Mouse (Mus musculus) thymus, adult 2 months (tissue): Measurements from ENCODE around the gene Ankra2. TPM values are rescaled to one million over a fixed set of nuclear protein-coding genes. Genes with fewer than 3 reads are reported as not detected.

Experiments
- DNase-seq: peaks from one replicate; pipeline ENCODE4 v3.0.0; 2021
- H3K27ac ChIP-seq: fragments of 200-500 bp; 2 replicates; pipeline ENCODE4 v1.5.1; 2012; ENCODE audit warnings: low read length, control low read depth; ENCODE audit not compliant: control insufficient read depth, insufficient read depth
- H3K27me3 ChIP-seq: fragments of 200-500 bp; 2 replicates; pipeline ENCODE4 v1.6.1; 2012; ENCODE audit warnings: mild to moderate bottlenecking, low read length, moderate library complexity, mixed read lengths; ENCODE audit not compliant: control insufficient read depth, insufficient read depth
- H3K36me3 ChIP-seq: fragments of 200-500 bp; 2 replicates; pipeline ENCODE4 v1.6.1; 2012; ENCODE audit warnings: mild to moderate bottlenecking, low read length, moderate library complexity; ENCODE audit not compliant: control insufficient read depth, insufficient read depth
- H3K4me1 ChIP-seq: fragments of 200-500 bp; replicated peaks from 2 replicates; pipeline ENCODE4 v1.6.1; 2012; ENCODE audit warnings: low read length; ENCODE audit not compliant: control insufficient read depth, insufficient read depth
- H3K4me3 ChIP-seq: fragments of 200-500 bp; 2 replicates; pipeline ENCODE4 v1.5.1; 2012; ENCODE audit warnings: mild to moderate bottlenecking, low read length, control low read depth, moderate library complexity; ENCODE audit not compliant: control insufficient read depth, insufficient read depth
- CTCF ChIP-seq: fragments of 200-500 bp; IDR thresholded peaks from 2 replicates; pipeline ENCODE4 v1.5.1; 2012; ENCODE audit warnings: mild to moderate bottlenecking, control low read depth, low read length, moderate library complexity, borderline replicate concordance; ENCODE audit not compliant: control insufficient read depth, poor library complexity, insufficient read depth; ENCODE audit errors: extremely low read depth
- POLR2A ChIP-seq: fragments of 200-500 bp; IDR thresholded peaks from 2 replicates; pipeline ENCODE4 v1.6.1; 2012; ENCODE audit warnings: mild to moderate bottlenecking, low read length, control low read depth, moderate library complexity; ENCODE audit not compliant: control insufficient read depth, poor library complexity, insufficient read depth; ENCODE audit errors: extremely low read depth
- WGBS: fragments of 180-500 bp; shearing (Covaris S2); methylation state at CpG from one replicate; pipeline ENCODE4 v1.1.7; 2018; 5-methylcytosine and 5-hydroxymethylcytosine counted together
- polyA plus RNA-seq: library from polyadenylated mRNA; depleted of rRNA; stranded (reverse); fragments of >200 nt; gene quantifications from 2 replicates; pipeline ENCODE4 v1.2.3, GENCODE M21; 2012; rRNA removed

Gene Ankra2
- polyA plus RNA-seq = 15.3 and 18.9 TPM in 2 replicates

- Histone ChIP-seq H3K27ac (no peak within 1 kb of the TSS), H3K4me3 (peak within 1 kb of the TSS; percentile 99), H3K27me3 (no peaks in the 10 kb centered on the region), H3K36me3 (peaks cover 16% of the 10 kb centered on the region; the same call in 1 of the 2 replicates), H3K4me1 (peaks cover 7% of the 10 kb centered on the region; the same call in 1 of the 2 replicates)
- TF ChIP-seq POLR2A (peak; percentile 76), CTCF (no peak)
- under 1% methylated on average over 71 of the region's 71 CpGs for WGBS
- DNase-seq = peak; percentile 95
These were observed at the start of gene Ankra2, which contains the start of gene Utp15 for GRCm38 (mm10) chr13:98262636-98263457. Ankra2 (plus strand) TSS chr13:98263074. Utp15 (minus strand) TSS chr13:98263041.

GRCm38 (mm10) chr13:98222848-98223247, 40.0 kb upstream of the Ankra2 start:
- H3K4me1 ChIP-seq = no peaks in the 10 kb centered on the region
- no peaks in the 10 kb centered on the region for H3K36me3 ChIP-seq
- peak; percentile 3 for DNase-seq
- H3K27ac ChIP-seq = no peak overlapping the region
- no peak for TF ChIP-seq POLR2A
- TF ChIP-seq CTCF = peak; percentile 71; the same call in 1 of the 2 replicates
- H3K27me3 ChIP-seq = no peaks in the 10 kb centered on the region
- no peak overlapping the region for H3K4me3 ChIP-seq
- WGBS = 37% methylated on average over 12 of the region's 12 CpGs

DNA sequence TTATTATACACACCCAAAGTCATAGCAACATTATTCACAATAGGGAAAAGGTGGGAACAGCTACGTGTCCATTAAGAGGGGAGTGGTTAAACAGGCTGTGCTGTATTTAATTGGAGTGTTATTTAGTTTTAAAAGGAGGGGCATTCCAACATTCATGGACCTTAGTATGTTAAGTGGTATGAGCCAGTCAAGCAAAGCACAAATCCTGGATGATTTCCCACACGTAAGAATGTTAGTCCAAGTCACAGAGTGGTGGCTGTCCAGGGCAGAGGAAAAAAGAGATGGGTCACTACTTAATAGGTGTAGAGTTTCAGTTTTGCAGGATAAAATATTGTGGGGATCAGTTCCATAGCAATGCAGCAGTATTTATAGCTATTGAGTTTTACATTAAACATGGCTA, 36.6 kb upstream of the Ankra2 start:
- no peak for DNase-seq
- TF ChIP-seq CTCF = no peak
- TF ChIP-seq POLR2A = no peak
- no peaks in the 10 kb centered on the region for H3K4me1 ChIP-seq
- H3K36me3 ChIP-seq = no peaks in the 10 kb centered on the region
- no peak overlapping the region for H3K4me3 ChIP-seq
- H3K27ac ChIP-seq = no peak overlapping the region
- H3K27me3 ChIP-seq = no peaks in the 10 kb centered on the region; the same call in 1 of the 2 replicates
- WGBS = 94% methylated on average over 2 of the region's 2 CpGs

DNA sequence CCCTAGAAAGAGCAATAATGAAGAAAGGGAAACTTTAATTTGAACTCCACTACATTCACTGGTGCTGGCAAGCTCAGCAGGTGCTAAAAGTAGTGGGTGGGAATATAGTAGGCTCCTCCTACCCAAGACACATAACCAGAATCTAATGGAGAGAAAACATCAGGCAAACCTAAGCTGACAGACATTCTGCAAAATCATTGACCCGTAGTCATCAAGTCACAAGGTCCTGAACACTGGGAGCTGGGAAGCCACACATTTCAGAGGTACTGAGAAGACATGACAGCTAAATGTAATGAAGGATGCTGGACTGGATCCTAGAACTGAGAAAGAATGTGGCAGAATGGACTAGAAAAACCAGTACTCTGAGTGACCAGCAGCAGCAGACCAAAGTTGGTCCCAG, 32.4 kb upstream of the Ankra2 start:
- no peaks in the 10 kb centered on the region for H3K4me1 ChIP-seq
- H3K4me3 ChIP-seq = no peak overlapping the region
- no peak overlapping the region for H3K27ac ChIP-seq
- H3K27me3 ChIP-seq = no peaks in the 10 kb centered on the region; the same call in 1 of the 2 replicates
- no peak for DNase-seq
- WGBS = 89% methylated on average over 1 of the region's 1 CpGs
- TF ChIP-seq CTCF = no peak
- H3K36me3 ChIP-seq = no peaks in the 10 kb centered on the region

- 79% methylated on average over 6 of the region's 6 CpGs for WGBS
- TF ChIP-seq POLR2A = no peak
- no peak for TF ChIP-seq CTCF
- no peaks in the 10 kb centered on the region for H3K4me1 ChIP-seq
- H3K27ac ChIP-seq = no peak overlapping the region
- H3K36me3 ChIP-seq = no peaks in the 10 kb centered on the region
- H3K27me3 ChIP-seq = no peaks in the 10 kb centered on the region
- DNase-seq = no peak
- H3K4me3 ChIP-seq = no peak overlapping the region
These were observed 27.4 kb upstream of the Ankra2 start for GRCm38 (mm10) chr13:98235451-98235850.

GRCm38 (mm10) chr13:98239978-98240641, 22.8 kb upstream of the Ankra2 start:
- no peaks in the 10 kb centered on the region for H3K27me3 ChIP-seq
- no peaks in the 10 kb centered on the region for H3K36me3 ChIP-seq
- H3K4me1 ChIP-seq = no peaks in the 10 kb centered on the region
- 24% methylated on average over 12 of the region's 12 CpGs for WGBS
- H3K27ac ChIP-seq = no peak overlapping the region
- H3K4me3 ChIP-seq = no peak overlapping the region
- peak; percentile 51 for DNase-seq
- TF ChIP-seq POLR2A (no peak), CTCF (no peak)
